Mouse (Mus musculus) limb, embryonic 14.5 days (tissue): ENCODE results near the gene Prss38. TPM values are rescaled to one million over a fixed set of nuclear protein-coding genes. Genes with fewer than 3 reads are reported as not detected.
A peak's percentile ranks its signal among the peaks of the same experiment; 100 is the strongest.

Experiments
- ATAC-seq: fragments of 200-750 bp; cut with Nextera tagmentation; 2 replicates; pipeline ENCODE4 v1.8.0; 2017; ENCODE audit warnings: low read depth, moderate number of reproducible peaks, moderate TSS enrichment; ENCODE audit not compliant: low FRiP score
- DNase-seq: peaks from one replicate; pipeline ENCODE4 v3.0.0-alpha.2; 2015; ENCODE audit warnings: low spot score
- H3K27ac ChIP-seq: fragments of 300-500 bp; sonication (generic); replicated peaks from 2 replicates; pipeline ENCODE4 v1.5.1; 2014; ENCODE audit warnings: low read depth, mild to moderate bottlenecking, low read length, moderate library complexity, mixed read lengths
- H3K27me3 ChIP-seq: fragments of 300-500 bp; sonication (generic); 2 replicates; pipeline ENCODE4 v1.6.1; 2014; ENCODE audit warnings: low read length, mixed read lengths; ENCODE audit not compliant: control insufficient read depth, insufficient read depth
- H3K36me3 ChIP-seq: fragments of 300-500 bp; sonication (generic); 2 replicates; pipeline ENCODE4 v1.6.1; 2014; ENCODE audit warnings: mild to moderate bottlenecking, low read length, moderate library complexity, mixed read lengths; ENCODE audit not compliant: control insufficient read depth, insufficient read depth
- H3K4me1 ChIP-seq: fragments of 300-500 bp; sonication (generic); 2 replicates; pipeline ENCODE4 v1.6.1; 2014; ENCODE audit warnings: antibody characterized with exemption, low read length, mixed read lengths; ENCODE audit not compliant: control insufficient read depth, insufficient read depth
- H3K4me2 ChIP-seq: fragments of 300-500 bp; sonication (generic); replicated peaks from 2 replicates; pipeline ENCODE4 v1.6.1; 2014; ENCODE audit warnings: low read depth, mild to moderate bottlenecking, low read length, moderate library complexity; ENCODE audit not compliant: severe bottlenecking
- H3K4me3 ChIP-seq: fragments of 300-500 bp; sonication (generic); replicated peaks from 2 replicates; pipeline ENCODE4 v1.5.1; 2014; ENCODE audit warnings: low read length
- H3K9ac ChIP-seq: fragments of 300-500 bp; sonication (generic); 2 replicates; pipeline ENCODE4 v1.6.1; 2014; ENCODE audit warnings: mild to moderate bottlenecking, low read depth, low read length, moderate library complexity; ENCODE audit not compliant: severe bottlenecking
- H3K9me3 ChIP-seq: fragments of 300-500 bp; sonication (generic); 2 replicates; pipeline ENCODE4 v1.6.1; 2016; ENCODE audit warnings: low read length; ENCODE audit not compliant: control insufficient read depth
- POLR2A ChIP-seq: fragments of 200-500 bp; IDR thresholded peaks from 2 replicates; pipeline ENCODE4 v1.8.0; 2012; ENCODE audit warnings: inconsistent platforms, mild to moderate bottlenecking, moderate library complexity, borderline replicate concordance; ENCODE audit not compliant: insufficient read depth, insufficient read length; ENCODE audit errors: extremely low read depth
- WGBS: fragments of 180-500 bp; shearing (Covaris S2); extraction: QIAGEN DNeasy Blood & Tissue Kit; methylation state at CpG from one replicate; pipeline ENCODE4 v1.1.7; 2014; 5-methylcytosine and 5-hydroxymethylcytosine counted together
- microRNA-seq: library from miRNA; unstranded; fragments of <30 nt; microRNA quantifications from one replicate; pipeline ENCODE4, GENCODE M21; 2016
- polyA plus RNA-seq, 2 experiments: library from polyadenylated mRNA; depleted of rRNA in 1 of 2; stranded (reverse) in 1 of 2; unstranded in 1 of 2; fragments of >200 nt; fragmentation: Nextera tagmentation in 1 of 2; extraction: Ambion mirVana in 1 of 2; gene quantifications; 2 replicates each; pipeline versions ENCODE4 v1.2.1 to v1.2.3; 2012 to 2014

The Prss38 gene
- polyA plus RNA-seq, 2 experiments: 0.13 TPM; not detected in 1

DNA sequence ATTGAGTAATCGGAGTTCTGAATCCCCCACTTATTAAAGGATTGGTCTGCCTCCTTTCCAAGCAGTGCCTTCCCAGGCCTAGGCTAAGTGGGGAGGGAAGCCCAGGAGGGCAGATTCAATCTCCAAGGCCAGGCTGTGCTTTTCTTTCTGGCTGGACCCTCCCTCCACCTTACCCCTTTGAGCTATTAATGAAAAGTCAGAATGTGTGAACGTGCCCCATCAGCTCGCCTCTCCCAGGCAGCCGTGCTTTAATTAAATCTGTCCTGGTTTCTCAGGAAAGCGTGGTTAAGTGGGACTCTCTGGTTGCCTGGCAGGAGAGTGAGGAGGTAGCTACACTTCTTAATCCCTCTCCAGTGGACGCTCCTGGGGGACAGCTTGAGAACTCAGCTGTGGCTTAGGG is 45.8 kb downstream of the Prss38 start:
- Histone ChIP-seq H3K27me3 (no peaks in the 10 kb centered on the region), H3K9me3 (no peaks in the 10 kb centered on the region), H3K4me1 (peaks cover 18% of the 10 kb centered on the region), H3K27ac (no peak overlapping the region), H3K4me2 (no peak overlapping the region), H3K9ac (peak overlapping the region; percentile 18; the same call in 1 of the 2 replicates), H3K4me3 (no peak overlapping the region), H3K36me3 (peaks cover 19% of the 10 kb centered on the region)
- ATAC-seq: no peak
- 13% methylated on average over 6 of the region's 6 CpGs for WGBS
- TF ChIP-seq POLR2A: no peak
- DNase-seq: no peak

GRCm38 (mm10) chr11:59327625-59328024 is 47.8 kb downstream of the Prss38 start:
- H3K4me2 ChIP-seq: no peak overlapping the region
- no peak overlapping the region for H3K27ac ChIP-seq
- H3K27me3 ChIP-seq: no peaks in the 10 kb centered on the region
- WGBS: 83% methylated on average over 11 of the region's 18 CpGs
- H3K4me3 ChIP-seq: no peak overlapping the region
- no peak for ATAC-seq
- H3K9ac ChIP-seq: no peak overlapping the region
- DNase-seq: no peak
- peaks cover 17% of the 10 kb centered on the region for H3K36me3 ChIP-seq
- H3K9me3 ChIP-seq: no peaks in the 10 kb centered on the region
- TF ChIP-seq POLR2A: no peak
- peaks cover 15% of the 10 kb centered on the region for H3K4me1 ChIP-seq

GRCm38 (mm10) chr11:59324777-59325176 is 50.7 kb downstream of the Prss38 start:
- Histone ChIP-seq H3K9me3 (no peaks in the 10 kb centered on the region; the same call in 1 of the 2 replicates), H3K4me1 (peaks cover 10% of the 10 kb centered on the region), H3K27ac (no peak overlapping the region), H3K4me3 (no peak overlapping the region), H3K9ac (no peak overlapping the region), H3K4me2 (no peak overlapping the region), H3K36me3 (no peaks in the 10 kb centered on the region), H3K27me3 (no peaks in the 10 kb centered on the region)
- TF ChIP-seq POLR2A: no peak
- ATAC-seq: no peak
- 66% methylated on average over 5 of the region's 5 CpGs for WGBS
- DNase-seq: no peak

DNA sequence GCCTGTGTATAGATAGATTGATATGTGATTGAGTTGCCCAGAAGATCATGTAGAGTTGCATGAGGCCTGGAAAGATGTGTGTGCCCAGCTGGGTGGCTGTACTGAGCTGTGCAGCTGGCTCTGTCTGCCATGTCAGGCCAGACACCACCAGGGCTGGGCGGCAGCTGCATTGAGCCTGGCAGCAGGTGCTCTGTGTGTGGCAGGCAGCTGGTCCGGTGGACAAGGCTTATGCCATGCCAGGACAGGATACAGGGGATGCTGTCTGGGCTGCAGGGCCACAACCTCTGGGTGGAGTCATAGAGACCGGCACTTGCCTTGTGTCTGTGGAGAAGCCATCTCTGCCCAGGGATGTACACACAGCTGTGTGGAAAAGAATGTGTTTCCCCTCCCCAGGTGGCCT is 52.5 kb downstream of the Prss38 start:
- no peak overlapping the region for H3K27ac ChIP-seq
- H3K4me2 ChIP-seq: no peak overlapping the region
- WGBS: 74% methylated on average over 3 of the region's 3 CpGs
- DNase-seq: no peak
- no peak overlapping the region for H3K9ac ChIP-seq
- no peak overlapping the region for H3K4me3 ChIP-seq
- no peaks in the 10 kb centered on the region for H3K4me1 ChIP-seq
- peak; percentile 57 for ATAC-seq
- no peaks in the 10 kb centered on the region for H3K36me3 ChIP-seq
- TF ChIP-seq POLR2A: no peak
- H3K27me3 ChIP-seq: no peaks in the 10 kb centered on the region
- H3K9me3 ChIP-seq: no peaks in the 10 kb centered on the region; the same call in 1 of the 2 replicates

Small RNAs within 50 kb of the gene (microRNA-seq; reads per million reads assigned to microRNA genes)
- not detected for gene Gm24756

Other genes starting within 250 kb of the Prss38 start
- 11.0 and 11.5 TPM in 2 replicates for gene Obscn, start 239.3 kb downstream of the Prss38 start, polyA plus RNA-seq (2012; rRNA removed)
- 3.2 and 5.4 TPM in 2 replicates for gene Obscn, start 239.3 kb downstream of the Prss38 start, polyA plus RNA-seq (2014; fragmentation: Nextera tagmentation; extraction: Ambion mirVana)
- gene Iba57, start 211.9 kb downstream of the Prss38 start, polyA plus RNA-seq (2012; rRNA removed): 4.0 TPM in 2 replicates
- 1.8 and 2.4 TPM in 2 replicates for gene Iba57, start 211.9 kb downstream of the Prss38 start, polyA plus RNA-seq (2014; fragmentation: Nextera tagmentation; extraction: Ambion mirVana)
- gene Gjc2, start 192.4 kb downstream of the Prss38 start, polyA plus RNA-seq (2012; rRNA removed): 0.78 and 1.2 TPM in 2 replicates
- gene Gjc2, start 192.4 kb downstream of the Prss38 start, polyA plus RNA-seq (2014; fragmentation: Nextera tagmentation; extraction: Ambion mirVana): 0.36 and 0.70 TPM in 2 replicates
- gene Guk1, start 183.4 kb downstream of the Prss38 start, polyA plus RNA-seq (2012; rRNA removed): 101 and 102 TPM in 2 replicates
- 126 and 129 TPM in 2 replicates for gene Guk1, start 183.4 kb downstream of the Prss38 start, polyA plus RNA-seq (2014; fragmentation: Nextera tagmentation; extraction: Ambion mirVana)
- 38.8 and 51.1 TPM in 2 replicates for gene Mrpl55, start 173.2 kb downstream of the Prss38 start, polyA plus RNA-seq (2012; rRNA removed)
- gene Mrpl55, start 173.2 kb downstream of the Prss38 start, polyA plus RNA-seq (2014; fragmentation: Nextera tagmentation; extraction: Ambion mirVana): 81.0 and 85.2 TPM in 2 replicates
- gene 2310033P09Rik, start 167.3 kb downstream of the Prss38 start, polyA plus RNA-seq (2012; rRNA removed): 32.4 and 37.5 TPM in 2 replicates
- 28.9 and 30.0 TPM in 2 replicates for gene 2310033P09Rik, start 167.3 kb downstream of the Prss38 start, polyA plus RNA-seq (2014; fragmentation: Nextera tagmentation; extraction: Ambion mirVana)
- gene Arf1, start 147.4 kb downstream of the Prss38 start, polyA plus RNA-seq (2012; rRNA removed): 690 and 777 TPM in 2 replicates
- gene Arf1, start 147.4 kb downstream of the Prss38 start, polyA plus RNA-seq (2014; fragmentation: Nextera tagmentation; extraction: Ambion mirVana): 698 and 725 TPM in 2 replicates
- 1.2 TPM in 2 replicates for gene Wnt3a, start 84.9 kb downstream of the Prss38 start, polyA plus RNA-seq (2012; rRNA removed)
- 1.3 and 1.7 TPM in 2 replicates for gene Wnt3a, start 84.9 kb downstream of the Prss38 start, polyA plus RNA-seq (2014; fragmentation: Nextera tagmentation; extraction: Ambion mirVana)
- gene Wnt9a, start 68.7 kb downstream of the Prss38 start, polyA plus RNA-seq (2012; rRNA removed): 11.8 and 15.0 TPM in 2 replicates
- gene Wnt9a, start 68.7 kb downstream of the Prss38 start, polyA plus RNA-seq (2014; fragmentation: Nextera tagmentation; extraction: Ambion mirVana): 6.2 and 6.8 TPM in 2 replicates
- gene Jmjd4, start 74.4 kb upstream of the Prss38 start, polyA plus RNA-seq (2012; rRNA removed): 11.5 and 12.7 TPM in 2 replicates
- gene Jmjd4, start 74.4 kb upstream of the Prss38 start, polyA plus RNA-seq (2014; fragmentation: Nextera tagmentation; extraction: Ambion mirVana): 11.7 and 12.6 TPM in 2 replicates
- gene Snap47, start 75.5 kb upstream of the Prss38 start, polyA plus RNA-seq (2012; rRNA removed): 88.9 and 94.2 TPM in 2 replicates
- 127 and 139 TPM in 2 replicates for gene Snap47, start 75.5 kb upstream of the Prss38 start, polyA plus RNA-seq (2014; fragmentation: Nextera tagmentation; extraction: Ambion mirVana)
- gene Zfp867, start 96.8 kb upstream of the Prss38 start, polyA plus RNA-seq (2012; rRNA removed): 4.0 and 4.8 TPM in 2 replicates
- gene Zfp867, start 96.8 kb upstream of the Prss38 start, polyA plus RNA-seq (2014; fragmentation: Nextera tagmentation; extraction: Ambion mirVana): 10.7 and 11.7 TPM in 2 replicates
- gene Zkscan17, start 151.1 kb upstream of the Prss38 start, polyA plus RNA-seq (2012; rRNA removed): 18.1 and 19.6 TPM in 2 replicates
- 19.5 and 21.5 TPM in 2 replicates for gene Zkscan17, start 151.1 kb upstream of the Prss38 start, polyA plus RNA-seq (2014; fragmentation: Nextera tagmentation; extraction: Ambion mirVana)
- 0.57 and 0.58 TPM in 2 replicates for gene Nlrp3, start 165.9 kb upstream of the Prss38 start, polyA plus RNA-seq (2012; rRNA removed)
- gene Nlrp3, start 165.9 kb upstream of the Prss38 start, polyA plus RNA-seq (2014; fragmentation: Nextera tagmentation; extraction: Ambion mirVana): 0.48 and 0.65 TPM in 2 replicates
- not detected in 2 replicates for gene Olfr222, start 200.6 kb upstream of the Prss38 start, polyA plus RNA-seq (2012; rRNA removed)
- gene Olfr222, start 200.6 kb upstream of the Prss38 start, polyA plus RNA-seq (2014; fragmentation: Nextera tagmentation; extraction: Ambion mirVana): not detected in 2 replicates
- not detected in 2 replicates for gene Olfr223, start 217.6 kb upstream of the Prss38 start, polyA plus RNA-seq (2012; rRNA removed)
- not detected in 2 replicates for gene Olfr223, start 217.6 kb upstream of the Prss38 start, polyA plus RNA-seq (2014; fragmentation: Nextera tagmentation; extraction: Ambion mirVana)